Mouse (Mus musculus) CH12.LX (cell line): ENCODE measurements at regions not wholly inside any gene's neighbourhood (a gene's known extent, or its start where the extent isn't known, plus 50 kb on each side); places are given as distances from the start of the nearest gene placed in this dataset.

Source experiments
- DNase-seq: peaks from one replicate; pipeline ENCODE4 v3.0.0-alpha.2; 2013; ENCODE audit errors: extremely low read depth
- H3K27ac ChIP-seq: 2 replicates; pipeline ENCODE4 v1.5.1; 2012; ENCODE audit warnings: low read depth, mild to moderate bottlenecking, control low read depth, moderate library complexity; ENCODE audit not compliant: insufficient read depth
- H3K27me3 ChIP-seq: replicated peaks from 2 replicates; pipeline ENCODE3; 2012; ENCODE audit warnings: inconsistent platforms
- H3K36me3 ChIP-seq, 2 experiments: replicated peaks in 1 of 2; 2 replicates each; pipeline versions ENCODE3 to v1.6.1; 2012; ENCODE audit warnings: inconsistent platforms in 1 of 2, low read length in 1 of 2, mild to moderate bottlenecking in 1 of 2, mixed read lengths in 1 of 2, moderate library complexity in 1 of 2; ENCODE audit not compliant: control insufficient read depth in 1 of 2, insufficient read depth in 1 of 2
- H3K4me1 ChIP-seq, 2 experiments: 2 replicates each; pipeline ENCODE4 v1.6.1; 2012; ENCODE audit warnings: inconsistent platforms in 1 of 2, moderate library complexity in 1 of 2; ENCODE audit not compliant: insufficient read depth in 2 of 2, control insufficient read depth in 1 of 2
- H3K4me2 ChIP-seq: 2 replicates; pipeline ENCODE4 v1.6.1; 2012; ENCODE audit warnings: low read depth, mild to moderate bottlenecking, control low read depth; ENCODE audit not compliant: poor library complexity, insufficient read depth, severe bottlenecking
- H3K4me3 ChIP-seq, 3 experiments: fragments of 150-350 bp in 1 of 3; sonication (generic) in 1 of 3; replicated peaks in 1 of 3; 2 replicates each; pipeline versions ENCODE3 to v1.5.1; 2011 to 2012; ENCODE audit warnings: low read depth in 2 of 3, low read length in 2 of 3, mild to moderate bottlenecking in 2 of 3, moderate library complexity in 2 of 3, control low read depth in 1 of 3, improper control_type of control experiment in 1 of 3, inconsistent platforms in 1 of 3, mixed read lengths in 1 of 3; ENCODE audit not compliant: poor library complexity in 1 of 3
- H3K79me2 ChIP-seq: replicated peaks from 2 replicates; pipeline ENCODE4 v1.6.1; 2012; ENCODE audit warnings: mild to moderate bottlenecking, moderate library complexity; ENCODE audit not compliant: control insufficient read depth, poor library complexity, insufficient read depth, severe bottlenecking; ENCODE audit errors: extremely low read depth
- H3K9ac ChIP-seq: 2 replicates; pipeline ENCODE4 v1.6.1; 2012; ENCODE audit warnings: low read depth, mild to moderate bottlenecking, control low read depth, moderate library complexity; ENCODE audit not compliant: insufficient read depth
- H3K9me3 ChIP-seq: replicated peaks from 2 replicates; pipeline ENCODE3; 2012; ENCODE audit warnings: low read length, inconsistent platforms, mixed read lengths
- CTCF ChIP-seq, 2 experiments: IDR thresholded peaks in 1 of 2; conservative IDR thresholded peaks in 1 of 2; 2 replicates each; pipeline ENCODE4 v1.5.1; 2011 to 2012; ENCODE audit warnings: low read depth in 2 of 2, low read length in 2 of 2, improper control_type of control experiment in 1 of 2, inconsistent platforms in 1 of 2, mild to moderate bottlenecking in 1 of 2, moderate library complexity in 1 of 2
- ELF1 ChIP-seq: IDR thresholded peaks from 2 replicates; pipeline ENCODE4 v1.6.1; 2014; ENCODE audit warnings: low read depth, mild to moderate bottlenecking, inconsistent platforms, low read length, improper control_type of control experiment
- EP300 ChIP-seq: IDR thresholded peaks from 2 replicates; pipeline ENCODE4 v1.6.1; 2011; ENCODE audit warnings: low read length, improper control_type of control experiment
- ETS1 ChIP-seq: conservative IDR thresholded peaks from 2 replicates; pipeline ENCODE4 v1.6.1; 2012; ENCODE audit warnings: low read depth, mild to moderate bottlenecking, inconsistent platforms, low read length, improper control_type of control experiment, moderate library complexity
- GABPA ChIP-seq: IDR thresholded peaks from 2 replicates; pipeline ENCODE4 v1.6.1; 2012; ENCODE audit warnings: low read depth, low read length, improper control_type of control experiment, inconsistent platforms; ENCODE audit not compliant: insufficient replicate concordance
- HCFC1 ChIP-seq: IDR thresholded peaks from 2 replicates; pipeline ENCODE4 v1.6.1; 2012; ENCODE audit warnings: low read depth, mild to moderate bottlenecking, inconsistent platforms, low read length, improper control_type of control experiment
- MAX ChIP-seq: IDR thresholded peaks from 2 replicates; pipeline ENCODE4 v1.6.1; 2011; ENCODE audit warnings: low read length, improper control_type of control experiment
- MXI1 ChIP-seq: IDR thresholded peaks from 2 replicates; pipeline ENCODE4 v1.6.1; 2011; ENCODE audit warnings: mild to moderate bottlenecking, low read depth, low read length, improper control_type of control experiment
- POLR2AphosphoS2 ChIP-seq: IDR thresholded peaks from 2 replicates; pipeline ENCODE4 v1.6.1; 2011; ENCODE audit warnings: low read depth, low read length, improper control_type of control experiment
- RCOR1 ChIP-seq: conservative IDR thresholded peaks from 2 replicates; pipeline ENCODE4 v1.6.1; 2012; ENCODE audit warnings: low read depth, mild to moderate bottlenecking, inconsistent platforms, low read length, improper control_type of control experiment
- ZC3H11A ChIP-seq: IDR thresholded peaks from 2 replicates; pipeline ENCODE4 v1.6.1; 2012; ENCODE audit warnings: low read depth, mild to moderate bottlenecking, inconsistent platforms, low read length, improper control_type of control experiment
- ZMIZ1 ChIP-seq: IDR thresholded peaks from 2 replicates; pipeline ENCODE4 v1.6.1; 2012; ENCODE audit warnings: low read depth, mild to moderate bottlenecking, inconsistent platforms, low read length, improper control_type of control experiment
- ZNF384 ChIP-seq: IDR thresholded peaks from 2 replicates; pipeline ENCODE4 v1.6.1; 2012; ENCODE audit warnings: low read depth, low read length, improper control_type of control experiment, inconsistent platforms
- dilution Hi-C: fragments of 300-500 bp; cut with MboI; formaldehyde crosslinking; loops from 2 replicates; pipeline ENCODE4 v1.14.3; 2020; ENCODE audit warnings: low sequenced_read_pairs; ENCODE audit not compliant: extremely low pct_unique_long_range_greater_than_20kb, extremely low pct_ligation_motif_present
- in situ Hi-C: fragments of 300-500 bp; cut with MboI; formaldehyde crosslinking; loops from 3 replicates; pipeline ENCODE4 v1.14.3; 2019; ENCODE audit warnings: low sequenced_read_pairs, low pct_ligation_motif_present, low pct_unique_long_range_greater_than_20kb, mixed read lengths

DNA sequence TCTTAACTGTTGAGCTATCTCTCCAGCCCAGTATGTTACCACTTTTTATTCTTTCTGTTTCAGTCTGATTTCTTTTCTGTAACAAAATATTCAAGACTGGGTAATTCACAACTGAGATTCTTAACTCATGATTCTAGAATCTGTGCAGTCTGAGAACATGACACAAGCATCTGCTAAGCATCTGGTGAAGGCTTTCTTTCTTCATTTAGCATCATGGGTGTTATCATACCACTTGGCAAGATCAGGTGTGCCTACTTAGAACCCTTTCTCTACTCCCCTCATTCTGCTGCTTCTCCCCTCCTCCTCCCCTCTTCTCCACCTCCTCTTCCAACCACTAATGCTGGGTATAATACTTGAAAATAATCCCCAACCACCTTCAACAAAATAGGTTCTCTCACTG is 62.1 kb upstream of the Pfn2 start:
- no peak overlapping the region for H3K27ac ChIP-seq
- dilution Hi-C loops (no loop called here), in situ Hi-C loops (no loop called here)
- no peaks in the 10 kb centered on the region for H3K27me3 ChIP-seq
- TF ChIP-seq ZC3H11A (no peak), RCOR1 (no peak), CTCF (conservative IDR thresholded peaks at IDR 0.05 in 1 of 2, IDR thresholded peaks at IDR 0.05 in 1 of 2; ENCODE audit: low read depth in 2 of 2, low read length in 2 of 2) (no peak), MXI1 (no peak)
- DNase-seq, result no peak
- peaks cover 30% of the 10 kb centered on the region for H3K9me3 ChIP-seq
- peaks cover 0 to 5% of the 10 kb centered on the region in 2 experiments for H3K36me3 ChIP-seq
- no peaks in the 10 kb centered on the region for H3K79me2 ChIP-seq
- no peak overlapping the region for H3K9ac ChIP-seq
- H3K4me3 ChIP-seq, result no peak overlapping the region
- peaks cover 0 to 29% of the 10 kb centered on the region in 2 experiments; a peak in 2 of 4 replicates for H3K4me1 ChIP-seq
- H3K4me2 ChIP-seq, result no peak overlapping the region

DNA sequence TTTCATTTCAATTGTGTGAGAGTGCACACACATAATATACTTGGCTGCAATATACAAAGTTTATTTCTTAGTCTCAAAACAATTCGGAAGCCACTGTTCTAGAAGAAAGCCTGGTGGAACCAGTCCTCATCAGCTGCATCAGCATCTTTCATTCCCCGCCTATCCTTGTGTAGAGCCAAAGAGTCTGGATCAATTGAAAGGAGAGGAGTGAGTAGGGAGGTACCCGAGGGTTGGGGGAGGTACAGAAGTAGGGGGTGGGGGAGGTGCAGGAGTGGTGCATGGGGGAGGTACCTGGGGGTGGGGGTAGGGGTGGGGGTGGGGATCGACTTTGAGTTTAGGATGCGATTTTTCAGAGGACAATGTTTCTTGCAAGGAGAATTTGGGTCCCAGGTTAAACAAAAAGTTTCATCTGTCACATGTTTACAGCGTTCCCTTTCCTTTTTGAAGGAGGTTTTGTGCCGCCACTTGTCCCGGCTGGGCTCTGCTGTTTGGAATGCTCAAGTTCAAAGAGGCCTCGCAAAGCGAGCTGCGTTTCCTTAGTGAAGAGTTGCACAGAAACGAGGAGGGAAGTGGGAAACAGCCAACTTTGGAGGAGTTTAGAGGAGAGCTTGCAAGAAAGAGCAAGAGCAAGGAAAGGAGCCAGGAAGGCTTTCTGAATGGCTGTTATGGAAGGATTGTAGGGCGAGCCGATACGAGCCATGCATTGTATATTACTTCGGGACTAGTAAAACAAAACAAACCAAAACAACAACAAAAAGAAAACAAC is 64.1 kb upstream of the Pfn2 start:
- Histone ChIP-seq H3K36me3 (peaks cover 0 to 5% of the 10 kb centered on the region in 2 experiments), H3K4me2 (no peak overlapping the region), H3K4me1 (peaks cover 0 to 21% of the 10 kb centered on the region in 2 experiments; a peak in 1 of 4 replicates), H3K9ac (no peak overlapping the region), H3K27ac (no peak overlapping the region), H3K79me2 (no peaks in the 10 kb centered on the region), H3K4me3 (no peak overlapping the region), H3K9me3 (peaks cover 30% of the 10 kb centered on the region), H3K27me3 (no peaks in the 10 kb centered on the region)
- dilution Hi-C loops, result no loop called here
- in situ Hi-C loops, result no loop called here
- no peak for DNase-seq
- TF ChIP-seq POLR2AphosphoS2 (no peak), ZNF384 (no peak), EP300 (no peak), ETS1 (no peak), ELF1 (no peak), GABPA (no peak), ZMIZ1 (no peak), RCOR1 (no peak), MAX (no peak), HCFC1 (no peak)
